Mouse (Mus musculus) liver, embryonic 14.5 days (tissue): ENCODE measurements around the gene Gm21981.

ENCODE experiments used
- CTCF ChIP-seq: IDR thresholded peaks from 2 replicates; pipeline ENCODE4 v1.5.1; 2016; ENCODE audit warnings: antibody characterized with exemption, low read depth, control low read depth
- EP300 ChIP-seq: IDR thresholded peaks from 2 replicates; pipeline ENCODE4 v1.6.1; 2016; ENCODE audit warnings: antibody characterized with exemption, low read depth

DNA sequence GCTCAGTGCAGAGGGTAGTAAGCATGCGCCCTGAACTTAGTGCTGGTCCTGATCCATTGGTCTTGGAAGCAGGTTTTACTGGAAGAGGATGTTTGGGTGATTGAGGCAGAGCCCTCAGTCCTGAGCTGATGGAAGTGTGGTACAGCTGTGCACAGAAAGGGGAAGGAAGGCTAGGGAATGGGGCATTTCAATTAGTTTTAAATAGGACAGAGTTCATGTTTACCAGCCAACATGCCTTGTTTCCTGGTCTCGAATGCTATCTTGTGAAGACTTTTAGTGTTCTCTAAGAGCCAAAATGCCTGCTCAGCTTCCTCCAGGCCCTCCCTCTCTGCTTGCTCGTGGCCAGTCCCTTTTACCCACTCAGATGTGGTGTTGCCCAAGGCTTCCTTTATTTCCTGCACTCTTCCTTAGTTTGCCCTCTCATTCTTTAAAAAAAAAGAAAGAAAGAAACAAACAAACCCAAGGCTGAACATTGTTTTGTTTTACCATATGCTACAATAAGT, 35.5 kb downstream of the Gm21981 start:
- TF ChIP-seq CTCF = no peak
- no peak for TF ChIP-seq EP300
